Mouse (Mus musculus) kidney, postnatal 10 days (tissue): ENCODE measurements around the gene Gm6164.
"Not testable (repeated sequence)": the region's sequence is repeated elsewhere in the genome, so short reads cannot be mapped to it uniquely, and the experiment has no call there.

ENCODE experiments used
- DNase-seq: peaks from one replicate; pipeline ENCODE4 v3.0.0; 2021; ENCODE audit warnings: mixed read lengths

Gm6164 gene

GRCm38 (mm10) chr7:20205507-20205906 lies at the start of gene Gm6164:
Gene Gm6164 (minus strand): TSS chr7:20205607.
- DNase-seq, result not testable (repeated sequence)

DNA sequence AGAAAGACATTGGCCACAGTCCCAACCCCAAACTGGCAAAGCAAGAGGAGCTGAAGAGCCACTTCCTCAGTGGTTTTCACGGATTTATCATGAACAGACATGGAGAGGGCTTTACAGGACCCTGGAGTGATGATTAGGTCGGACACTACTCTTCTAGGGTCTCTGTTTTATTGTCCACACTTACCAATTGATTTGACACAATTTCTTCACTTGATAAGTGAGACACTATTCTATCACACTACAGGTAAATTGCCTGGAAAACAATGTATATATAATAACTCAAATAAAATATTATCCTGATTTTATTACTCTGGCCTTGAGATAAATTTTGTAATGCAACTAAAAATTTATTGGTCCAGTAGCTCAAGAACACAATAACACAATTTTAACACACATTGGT lies 28.3 kb upstream of the Gm6164 start, which contains the start of gene Gm4498:
Gm4498 (minus strand) TSS at position 101 of the 400 bp plus-strand sequence.
- DNase-seq, result not testable (repeated sequence)

GRCm38 (mm10) chr7:20193410-20193809 lies 12.0 kb downstream of the Gm6164 start, which contains the start of gene Vmn1r95:
Gene Vmn1r95 (plus strand): TSS chr7:20193710.
- not testable (repeated sequence) for DNase-seq

DNA sequence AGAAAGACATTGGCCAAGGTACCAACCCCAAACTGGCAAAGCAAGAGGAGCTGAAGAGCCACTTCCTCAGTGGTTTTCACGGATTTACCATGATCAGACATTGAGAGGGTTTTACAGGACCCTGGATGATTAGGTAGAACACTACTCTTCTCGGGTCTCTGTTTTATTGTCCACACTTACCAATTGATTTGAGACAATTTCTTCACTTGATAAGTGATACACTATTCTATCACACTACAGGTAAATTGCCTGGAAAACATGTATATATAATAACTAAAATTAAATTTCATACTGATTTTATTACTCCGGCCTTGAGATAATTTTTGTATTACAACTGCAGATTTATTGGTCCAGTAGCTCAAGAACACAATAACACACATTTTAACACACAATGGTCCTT lies 37.1 kb downstream of the Gm6164 start, which contains the start of gene Vmn1r94:
Vmn1r94 (minus strand) TSS at position 101 of the 400 bp plus-strand sequence.
- DNase-seq, result not testable (repeated sequence)
